Mouse (Mus musculus): ENCODE measurements around the gene Exoc4. TPM values are rescaled to one million over a fixed set of nuclear protein-coding genes. Genes with fewer than 3 reads are reported as not detected.

Gene Exoc4
- total RNA-seq, 4 experiments from 2014 or later: 83.5 to 95.6 (median 86.1) TPM

- no peak for DNase-seq (ENCODE audit: low spot score in 2 of 2)
Measured at GRCm38 (mm10) chr6:33308646-33309045, 59.8 kb downstream of the Exoc4 start.

DNA sequence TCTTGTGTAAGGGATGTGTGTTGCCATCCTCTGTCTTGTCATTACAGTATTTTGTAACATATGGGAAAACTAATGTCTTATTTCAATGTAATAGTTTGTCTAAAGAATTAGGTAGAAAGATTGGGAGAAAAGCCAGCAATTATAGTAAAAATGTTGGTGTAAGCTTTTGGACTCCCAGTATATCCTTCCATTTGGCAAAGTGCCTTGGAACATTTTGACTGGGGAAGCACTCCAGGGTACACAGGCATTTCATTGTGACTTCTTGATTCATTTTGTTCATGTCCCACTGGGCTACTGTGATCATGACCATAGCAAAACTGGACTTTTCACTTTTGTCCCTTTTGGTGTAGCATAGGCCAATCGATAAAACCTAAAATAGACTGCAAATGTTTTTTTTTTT lies 61.6 kb downstream of the Exoc4 start:
- DNase-seq (ENCODE audit: low spot score in 2 of 2): no peak

GRCm38 (mm10) chr6:33322849-33323248 lies 74.0 kb downstream of the Exoc4 start:
- DNase-seq (ENCODE audit: low spot score in 2 of 2): no peak

GRCm38 (mm10) chr6:33323386-33323785 lies 74.5 kb downstream of the Exoc4 start:
- DNase-seq (ENCODE audit: low spot score in 2 of 2): no peak

- DNase-seq (ENCODE audit: low spot score in 2 of 2): no peak
Measured at GRCm38 (mm10) chr6:33328326-33328725, 79.4 kb downstream of the Exoc4 start.

DNA sequence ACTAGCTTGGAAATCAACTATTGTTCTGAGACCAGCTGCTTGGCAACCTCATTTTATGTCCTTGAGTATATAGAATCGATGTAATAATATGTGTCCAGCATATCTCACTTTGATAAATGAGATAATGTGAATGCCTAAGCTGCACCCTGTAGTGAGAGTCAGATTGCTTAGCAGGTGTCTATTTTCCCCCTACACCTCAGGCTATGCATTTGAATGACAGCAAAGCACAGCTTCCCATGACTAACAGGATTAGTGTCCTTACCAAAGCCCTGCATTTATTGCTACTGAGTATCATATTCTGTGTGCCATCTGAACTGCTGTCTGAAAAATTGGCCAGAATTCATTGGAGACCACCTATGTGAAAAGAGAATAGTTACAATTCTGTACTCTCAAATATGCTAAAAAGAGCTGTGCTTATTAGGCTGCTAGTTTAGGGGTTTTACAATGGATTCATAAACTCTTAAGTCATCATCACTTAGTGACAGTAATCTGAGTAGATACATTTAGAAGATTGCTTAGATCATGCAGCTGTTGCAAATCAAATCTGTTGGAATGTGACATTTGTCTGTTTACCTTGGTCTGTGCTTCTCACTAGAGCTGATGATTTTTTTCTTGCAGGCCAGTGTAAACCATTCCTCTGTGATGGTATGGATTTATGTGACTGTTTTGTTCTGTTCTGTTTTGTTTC lies 98.3 kb downstream of the Exoc4 start:
- no peak for DNase-seq (ENCODE audit: low spot score in 2 of 2)

GRCm38 (mm10) chr6:33361613-33362012 lies 112.7 kb downstream of the Exoc4 start:
- peak; percentile 28 to 34 for DNase-seq (ENCODE audit: low spot score in 2 of 2)

DNA sequence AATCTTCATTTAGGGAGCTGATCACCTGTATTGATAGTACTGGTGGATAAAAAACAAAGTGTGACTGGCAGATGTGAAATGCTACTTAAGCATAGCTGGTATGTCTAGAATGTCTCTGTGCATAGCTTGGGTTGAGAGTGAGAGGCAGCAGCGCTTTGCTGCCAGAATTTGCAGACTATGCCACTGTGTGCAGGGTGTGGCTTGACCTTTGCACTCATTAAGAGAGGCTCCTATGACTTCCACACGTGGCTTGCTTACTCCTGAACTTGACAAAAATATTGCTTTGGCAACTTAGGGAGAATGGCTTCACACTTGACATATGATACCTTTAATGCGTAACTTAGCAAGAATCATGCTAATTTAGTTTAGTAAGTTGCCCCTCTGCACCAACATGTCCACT lies 131.6 kb downstream of the Exoc4 start:
- DNase-seq (ENCODE audit: low spot score in 2 of 2): no peak

DNA sequence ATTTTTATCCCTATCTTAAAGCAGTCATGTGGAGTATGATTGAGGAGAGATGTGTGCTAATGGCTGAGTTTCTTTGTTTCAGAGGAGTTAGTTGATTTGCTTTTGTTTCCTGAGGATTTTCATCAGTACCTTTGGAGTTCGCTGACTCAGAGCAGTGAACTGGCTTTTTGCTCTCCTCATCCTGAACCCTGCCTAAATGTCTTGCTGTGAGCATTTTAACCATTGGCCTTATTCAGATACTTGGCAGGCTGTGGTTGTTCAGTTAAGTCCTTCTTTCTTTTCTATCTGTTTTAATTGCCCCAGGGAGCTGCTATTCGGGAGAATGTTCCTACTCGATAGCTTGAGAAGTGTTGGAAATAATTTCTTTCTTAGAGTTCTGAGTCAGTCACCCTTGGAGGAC lies 133.3 kb downstream of the Exoc4 start:
- no peak for DNase-seq (ENCODE audit: low spot score in 2 of 2)

DNA sequence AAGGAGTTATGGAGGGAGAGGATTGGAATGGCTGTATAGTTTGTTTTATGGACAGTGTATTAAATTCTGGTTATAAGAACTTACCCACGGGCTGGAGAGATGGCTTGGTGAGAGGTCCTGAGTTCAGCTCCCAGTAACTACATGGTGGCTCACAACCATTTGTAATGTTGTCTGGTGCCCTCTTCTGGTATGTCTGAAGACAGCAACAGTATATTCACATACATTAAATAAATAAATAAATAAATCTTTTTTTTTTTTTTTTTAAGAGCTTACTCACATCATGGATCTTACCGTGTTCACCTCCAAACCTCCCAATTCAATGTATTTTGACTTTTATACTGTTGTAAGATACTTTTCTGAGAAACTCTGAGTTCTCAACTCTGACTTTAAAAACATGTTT lies 143.1 kb downstream of the Exoc4 start:
- DNase-seq (ENCODE audit: low spot score in 2 of 2): no peak

DNA sequence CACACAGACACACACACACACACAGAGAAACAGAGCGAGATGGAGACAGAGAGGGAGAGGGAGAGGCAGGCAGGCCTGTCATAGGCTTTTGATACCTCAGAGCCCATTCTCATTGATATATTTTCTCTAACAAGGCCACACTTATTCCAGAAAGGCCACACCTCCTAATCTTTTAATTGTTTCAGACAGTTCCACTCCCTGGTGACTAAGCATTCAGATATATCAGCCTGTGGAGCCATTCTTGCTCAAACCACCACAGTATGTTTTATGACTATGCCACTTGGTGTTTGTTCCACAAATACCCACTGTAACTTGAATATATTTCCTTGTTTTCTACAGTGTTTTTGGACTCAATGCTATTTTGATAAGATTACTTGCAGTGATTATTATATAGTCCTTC lies 150.6 kb downstream of the Exoc4 start:
- no peak for DNase-seq (ENCODE audit: low spot score in 2 of 2)

DNA sequence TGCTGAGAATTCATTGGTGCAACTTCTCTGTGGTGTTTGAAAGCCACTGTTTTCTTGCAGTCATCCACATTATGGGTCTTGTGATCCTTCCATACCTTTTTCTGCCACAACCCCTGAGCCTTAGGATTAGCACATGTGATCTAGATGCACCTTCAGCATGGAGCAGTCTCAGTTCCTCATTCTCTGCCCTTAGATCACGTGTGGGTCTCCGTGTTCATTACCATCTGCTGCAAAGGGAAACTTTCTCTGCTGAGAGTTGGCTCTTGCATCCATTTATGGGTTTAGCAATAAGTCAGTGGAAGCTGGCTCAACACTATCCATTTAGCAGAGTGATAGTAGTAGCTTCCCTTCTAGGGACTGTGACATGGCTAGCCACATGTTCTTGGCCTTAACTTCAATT lies 152.3 kb downstream of the Exoc4 start:
- DNase-seq (ENCODE audit: low spot score in 2 of 2): no peak

DNA sequence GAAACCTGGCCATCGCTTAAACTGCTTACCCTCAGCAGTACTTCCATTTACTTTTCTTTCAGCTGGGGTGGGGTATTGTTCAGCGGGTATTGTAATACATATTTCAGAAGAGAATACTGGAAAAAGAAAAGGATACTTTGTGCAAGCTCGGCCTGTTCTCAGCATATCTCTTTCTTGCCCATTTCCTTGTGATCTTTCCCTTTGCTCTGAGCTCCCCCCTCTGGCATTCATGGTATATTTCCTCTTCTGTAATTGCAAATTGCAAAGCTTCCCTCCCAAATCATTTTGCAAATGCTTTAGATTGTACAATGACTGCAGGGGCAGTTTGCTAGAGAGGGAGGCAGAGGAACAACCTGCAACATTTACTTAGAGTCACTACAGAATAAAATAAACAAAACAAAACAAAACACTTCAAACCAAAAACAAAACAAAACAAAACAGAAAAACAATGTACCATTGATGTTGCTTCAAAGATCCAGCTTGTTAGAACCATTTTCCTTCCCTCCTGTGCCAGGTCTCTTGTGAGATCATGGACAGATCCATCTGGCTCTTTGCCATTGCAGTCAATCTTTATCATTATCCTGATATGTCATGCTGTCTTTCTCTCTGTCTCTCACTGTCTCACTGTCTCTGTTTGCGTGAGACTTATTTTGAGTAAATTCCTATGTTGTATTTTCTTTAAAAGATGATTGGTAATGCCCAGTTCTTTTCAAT lies 156.8 kb downstream of the Exoc4 start:
- no peak for DNase-seq (ENCODE audit: low spot score in 2 of 2)

GRCm38 (mm10) chr6:33409586-33409985 lies 160.7 kb downstream of the Exoc4 start:
- DNase-seq (ENCODE audit: low spot score in 2 of 2): no peak

DNA sequence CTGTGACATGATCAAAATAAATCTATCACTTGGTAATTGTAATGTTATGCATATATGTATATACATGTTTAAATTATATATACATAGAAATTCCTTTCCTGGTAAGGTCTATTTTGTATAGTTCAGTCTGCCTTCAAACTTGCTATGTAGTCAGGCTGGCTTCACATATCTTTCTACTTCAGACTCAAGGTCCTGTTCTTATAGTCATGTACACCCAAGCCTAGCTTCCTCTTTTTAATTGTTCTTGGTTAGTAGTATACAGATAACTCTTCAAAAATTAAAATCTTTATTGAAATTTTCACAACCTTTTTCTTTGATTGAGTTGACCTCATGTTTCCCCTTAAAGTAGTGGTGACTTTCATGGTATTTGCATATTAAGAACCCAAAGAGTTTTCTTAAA lies 176.1 kb downstream of the Exoc4 start:
- no peak for DNase-seq (ENCODE audit: low spot score in 2 of 2)

DNA sequence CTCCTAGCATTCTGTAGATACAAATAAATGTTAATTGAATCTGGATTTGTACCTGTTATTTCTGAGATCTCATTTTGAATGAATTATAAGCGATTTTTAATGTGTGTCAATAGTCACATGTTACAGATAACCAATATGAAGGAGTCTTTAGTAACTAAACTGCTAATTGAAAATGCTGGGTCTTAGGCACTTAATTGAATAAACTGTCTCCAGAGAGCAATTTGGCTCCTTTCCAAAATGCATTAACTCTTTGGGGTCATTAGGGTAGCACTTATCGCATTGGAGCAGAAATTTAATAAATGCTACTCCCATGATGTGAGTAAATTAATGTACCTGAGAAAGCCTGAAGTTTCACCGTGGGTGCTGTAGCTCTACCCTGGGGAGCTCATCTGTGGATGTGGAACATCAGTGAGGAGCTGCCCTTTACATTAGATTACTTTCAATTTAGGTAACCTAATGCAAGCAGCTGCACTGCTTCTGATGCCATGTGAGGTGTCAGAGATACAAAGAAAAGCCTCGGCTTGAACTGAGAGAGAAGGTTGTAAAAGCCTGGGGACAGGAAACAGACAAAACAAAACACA lies 182.4 kb downstream of the Exoc4 start:
- no peak for DNase-seq (ENCODE audit: low spot score in 2 of 2)

DNA sequence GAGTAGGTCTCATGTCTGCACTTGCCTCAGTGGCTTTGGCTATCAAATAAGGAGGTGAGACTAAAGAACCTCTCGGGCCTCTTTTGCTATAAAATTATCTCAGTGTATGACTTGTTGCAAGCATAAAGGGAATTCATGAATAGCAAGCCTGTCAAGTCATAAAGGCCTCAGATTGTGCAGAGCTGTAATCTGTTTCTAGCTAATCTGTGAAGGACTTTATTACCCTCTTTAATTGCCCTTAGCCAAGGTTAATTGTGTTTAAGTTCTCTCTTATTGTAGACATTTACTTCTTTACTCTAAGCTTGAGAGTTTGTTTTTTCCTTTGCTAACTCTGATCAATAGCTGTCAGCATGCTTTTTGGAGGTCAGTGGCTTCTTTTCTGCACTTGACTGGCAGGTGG lies 191.6 kb downstream of the Exoc4 start:
- DNase-seq (ENCODE audit: low spot score in 2 of 2): no peak

DNA sequence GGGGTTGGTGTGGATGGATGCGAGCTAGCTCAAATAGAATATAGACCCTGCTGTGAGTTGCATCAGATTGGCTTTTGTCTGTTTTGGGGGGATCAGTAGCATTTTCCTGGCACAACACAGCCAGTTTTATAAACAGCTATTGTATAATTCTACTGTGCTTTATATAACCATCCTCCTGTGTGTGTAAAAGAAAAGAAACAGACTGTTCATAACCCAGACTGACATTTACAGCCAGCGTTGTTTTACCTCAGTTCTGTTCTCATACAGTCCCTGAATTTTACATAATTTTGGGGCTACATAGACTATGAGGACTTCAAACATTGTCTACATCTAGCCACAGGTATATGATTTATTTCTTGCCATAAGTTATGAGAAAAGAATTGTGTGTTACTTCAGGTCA lies 204.9 kb downstream of the Exoc4 start:
- no peak for DNase-seq (ENCODE audit: low spot score in 2 of 2)

- DNase-seq (ENCODE audit: low spot score in 2 of 2): no peak
Measured at GRCm38 (mm10) chr6:33454354-33454753, 205.5 kb downstream of the Exoc4 start.

- DNase-seq (ENCODE audit: low spot score in 2 of 2): no peak
Measured at GRCm38 (mm10) chr6:33455238-33455637, 206.4 kb downstream of the Exoc4 start.

GRCm38 (mm10) chr6:33464862-33465261 lies 216.0 kb downstream of the Exoc4 start:
- no peak for DNase-seq (ENCODE audit: low spot score in 2 of 2)

- no peak for DNase-seq (ENCODE audit: low spot score in 2 of 2)
Measured at GRCm38 (mm10) chr6:33465392-33465791, 216.5 kb downstream of the Exoc4 start.
